Mouse (Mus musculus) spleen, adult 2 months (tissue): ENCODE results near the gene Shc1.

Experiments used
- CTCF ChIP-seq: fragments of 200-500 bp; IDR thresholded peaks from 2 replicates; pipeline ENCODE4 v1.5.1; 2011; ENCODE audit warnings: mild to moderate bottlenecking, inconsistent platforms; ENCODE audit not compliant: insufficient read depth, insufficient read length, insufficient replicate concordance; ENCODE audit errors: extremely low read depth
- POLR2A ChIP-seq: fragments of 200-500 bp; IDR thresholded peaks from 2 replicates; pipeline ENCODE4 v1.6.1; 2011; ENCODE audit warnings: low read depth, low read length, inconsistent platforms

GRCm38 (mm10) chr3:89394006-89394893 lies 24.0 kb upstream of the Shc1 start, which contains the start of gene Zbtb7b:
- TF ChIP-seq CTCF (no peak), POLR2A (no peak)
